Mouse (Mus musculus) forebrain, embryonic 12.5 days (tissue): ENCODE results near the gene Rnf222. TPM values are rescaled to one million over a fixed set of nuclear protein-coding genes. Genes with fewer than 3 reads are reported as not detected.

Source experiments
- ATAC-seq: fragments of 200-750 bp; cut with Nextera tagmentation; 2 replicates; pipeline ENCODE4 v1.8.0; 2017; ENCODE audit warnings: moderate TSS enrichment; ENCODE audit not compliant: low FRiP score
- H3K27ac ChIP-seq: fragments of 300-500 bp; sonication (generic); 2 replicates; pipeline ENCODE4 v1.5.1; 2016; ENCODE audit warnings: mild to moderate bottlenecking
- H3K27me3 ChIP-seq: fragments of 300-500 bp; sonication (generic); 2 replicates; pipeline ENCODE4 v1.6.1; 2016; ENCODE audit warnings: mild to moderate bottlenecking
- H3K36me3 ChIP-seq: fragments of 300-500 bp; sonication (generic); replicated peaks from 2 replicates; pipeline ENCODE4 v1.6.1; 2016; ENCODE audit warnings: mild to moderate bottlenecking
- H3K4me1 ChIP-seq: fragments of 300-500 bp; sonication (generic); 2 replicates; pipeline ENCODE4 v1.6.1; 2016
- H3K4me2 ChIP-seq: fragments of 300-500 bp; sonication (generic); 2 replicates; pipeline ENCODE4 v1.6.1; 2016; ENCODE audit warnings: mild to moderate bottlenecking, moderate library complexity
- H3K4me3 ChIP-seq: fragments of 300-500 bp; sonication (generic); replicated peaks from 2 replicates; pipeline ENCODE4 v1.5.1; 2016; ENCODE audit warnings: mild to moderate bottlenecking
- H3K9ac ChIP-seq: fragments of 300-500 bp; sonication (generic); 2 replicates; pipeline ENCODE4 v1.6.1; 2016; ENCODE audit warnings: mild to moderate bottlenecking
- H3K9me3 ChIP-seq: fragments of 300-500 bp; sonication (generic); 2 replicates; pipeline ENCODE4 v1.6.1; 2016
- WGBS: fragments of 180-500 bp; shearing (Covaris S2); methylation state at CpG from one replicate; pipeline ENCODE4 v1.1.7; 2016; 5-methylcytosine and 5-hydroxymethylcytosine counted together
- polyA plus RNA-seq: library from polyadenylated mRNA; unstranded; fragments of >200 nt; fragmentation: Nextera tagmentation; extraction: Ambion mirVana; gene quantifications from 2 replicates; pipeline ENCODE4 v1.2.1, GENCODE M21; 2016

Gene Rnf222
- polyA plus RNA-seq, 1 experiment from 2014 or later = 0.06 TPM

- Histone ChIP-seq H3K4me1 (no peaks in the 10 kb centered on the region), H3K4me2 (no peak overlapping the region), H3K9me3 (no peaks in the 10 kb centered on the region), H3K4me3 (no peak overlapping the region), H3K9ac (no peak overlapping the region), H3K27ac (no peak overlapping the region), H3K36me3 (no peaks in the 10 kb centered on the region), H3K27me3 (no peaks in the 10 kb centered on the region; the same call in 1 of the 2 replicates)
- no peak for ATAC-seq
- 70% methylated on average over 9 of the region's 9 CpGs for WGBS
Observed at GRCm38 (mm10) chr11:68864544-68865189, 23.7 kb upstream of the Rnf222 start.

- no peaks in the 10 kb centered on the region for H3K9me3 ChIP-seq
- H3K36me3 ChIP-seq = no peaks in the 10 kb centered on the region
- H3K9ac ChIP-seq = no peak overlapping the region
- H3K4me3 ChIP-seq = no peak overlapping the region
- no peak overlapping the region for H3K4me2 ChIP-seq
- no peak for ATAC-seq
- no peaks in the 10 kb centered on the region for H3K27me3 ChIP-seq
- H3K27ac ChIP-seq = no peak overlapping the region
- H3K4me1 ChIP-seq = no peaks in the 10 kb centered on the region
- 89% methylated on average over 9 of the region's 9 CpGs for WGBS
Observed at GRCm38 (mm10) chr11:68871277-68871676, 17.1 kb upstream of the Rnf222 start.

- Histone ChIP-seq H3K4me1 (no peaks in the 10 kb centered on the region), H3K9ac (no peak within 1 kb of the TSS), H3K4me2 (no peak within 1 kb of the TSS), H3K4me3 (no peak within 1 kb of the TSS), H3K27me3 (no peaks in the 10 kb centered on the region), H3K27ac (no peak within 1 kb of the TSS), H3K36me3 (no peaks in the 10 kb centered on the region), H3K9me3 (no peaks in the 10 kb centered on the region)
- WGBS = 67% methylated on average over 6 of the region's 6 CpGs
- ATAC-seq = no peak
Observed at GRCm38 (mm10) chr11:68871748-68872147, 16.6 kb upstream of the Rnf222 start, which contains the start of gene Ndel1. Gene Ndel1, minus strand, starts transcription at chr11:68871858.

GRCm38 (mm10) chr11:68874841-68875240 lies 13.5 kb upstream of the Rnf222 start:
- no peak overlapping the region for H3K27ac ChIP-seq
- no peaks in the 10 kb centered on the region for H3K27me3 ChIP-seq
- no peak overlapping the region for H3K9ac ChIP-seq
- no peak overlapping the region for H3K4me2 ChIP-seq
- WGBS = 0% methylated on average over 2 of the region's 2 CpGs
- no peaks in the 10 kb centered on the region for H3K36me3 ChIP-seq
- no peak for ATAC-seq
- no peaks in the 10 kb centered on the region for H3K9me3 ChIP-seq
- H3K4me1 ChIP-seq = no peaks in the 10 kb centered on the region
- no peak overlapping the region for H3K4me3 ChIP-seq

- no peak overlapping the region for H3K27ac ChIP-seq
- no peak for ATAC-seq
- H3K9ac ChIP-seq = no peak overlapping the region
- H3K36me3 ChIP-seq = no peaks in the 10 kb centered on the region
- no peak overlapping the region for H3K4me2 ChIP-seq
- no peak overlapping the region for H3K4me3 ChIP-seq
- no peaks in the 10 kb centered on the region for H3K4me1 ChIP-seq
- no peaks in the 10 kb centered on the region for H3K9me3 ChIP-seq
- WGBS = 83% methylated on average over 5 of the region's 5 CpGs
- H3K27me3 ChIP-seq = no peaks in the 10 kb centered on the region
Observed at GRCm38 (mm10) chr11:68878811-68879210, 9.5 kb upstream of the Rnf222 start.

GRCm38 (mm10) chr11:68882107-68882506 lies 6.2 kb upstream of the Rnf222 start:
- Histone ChIP-seq H3K27ac (no peak overlapping the region), H3K4me3 (no peak overlapping the region), H3K4me1 (no peaks in the 10 kb centered on the region), H3K4me2 (no peak overlapping the region), H3K9me3 (no peaks in the 10 kb centered on the region), H3K36me3 (no peaks in the 10 kb centered on the region), H3K9ac (no peak overlapping the region), H3K27me3 (no peaks in the 10 kb centered on the region)
- 14% methylated on average over 14 of the region's 14 CpGs for WGBS
- ATAC-seq = no peak

- Histone ChIP-seq H3K4me1 (no peaks in the 10 kb centered on the region), H3K9ac (no peak overlapping the region), H3K27ac (no peak overlapping the region), H3K9me3 (no peaks in the 10 kb centered on the region), H3K4me2 (no peak overlapping the region), H3K4me3 (no peak overlapping the region), H3K27me3 (no peaks in the 10 kb centered on the region; the same call in 1 of the 2 replicates), H3K36me3 (no peaks in the 10 kb centered on the region)
- 79% methylated on average over 2 of the region's 2 CpGs for WGBS
- ATAC-seq = no peak
Observed at GRCm38 (mm10) chr11:68883843-68884242, 4.5 kb upstream of the Rnf222 start.

GRCm38 (mm10) chr11:68884368-68884767 lies 4.0 kb upstream of the Rnf222 start:
- 78% methylated on average over 5 of the region's 5 CpGs for WGBS
- Histone ChIP-seq H3K36me3 (no peaks in the 10 kb centered on the region), H3K27me3 (no peaks in the 10 kb centered on the region; the same call in 1 of the 2 replicates), H3K4me1 (no peaks in the 10 kb centered on the region), H3K9me3 (no peaks in the 10 kb centered on the region), H3K4me3 (no peak overlapping the region), H3K9ac (no peak overlapping the region), H3K4me2 (no peak overlapping the region), H3K27ac (no peak overlapping the region)
- no peak for ATAC-seq

GRCm38 (mm10) chr11:68886091-68886490 lies 2.3 kb upstream of the Rnf222 start:
- Histone ChIP-seq H3K27me3 (no peaks in the 10 kb centered on the region; the same call in 1 of the 2 replicates), H3K4me2 (no peak overlapping the region), H3K4me3 (no peak overlapping the region), H3K4me1 (no peaks in the 10 kb centered on the region), H3K36me3 (no peaks in the 10 kb centered on the region), H3K9ac (no peak overlapping the region), H3K9me3 (no peaks in the 10 kb centered on the region), H3K27ac (no peak overlapping the region)
- no peak for ATAC-seq
- WGBS = 83% methylated on average over 5 of the region's 5 CpGs

- ATAC-seq = no peak
- no peaks in the 10 kb centered on the region for H3K36me3 ChIP-seq
- 70% methylated on average over 2 of the region's 2 CpGs for WGBS
- no peaks in the 10 kb centered on the region; the same call in 1 of the 2 replicates for H3K27me3 ChIP-seq
- H3K9ac ChIP-seq = no peak overlapping the region
- H3K4me3 ChIP-seq = no peak overlapping the region
- no peaks in the 10 kb centered on the region for H3K9me3 ChIP-seq
- no peak overlapping the region for H3K27ac ChIP-seq
- H3K4me2 ChIP-seq = no peak overlapping the region
- H3K4me1 ChIP-seq = no peaks in the 10 kb centered on the region
Observed at GRCm38 (mm10) chr11:68888653-68889052, 300 bp downstream of the Rnf222 start.

GRCm38 (mm10) chr11:68890625-68891024 lies 2.3 kb downstream of the Rnf222 start:
- Histone ChIP-seq H3K4me3 (no peak overlapping the region), H3K4me2 (no peak overlapping the region), H3K4me1 (no peaks in the 10 kb centered on the region), H3K36me3 (no peaks in the 10 kb centered on the region), H3K9ac (no peak overlapping the region), H3K27me3 (no peaks in the 10 kb centered on the region; the same call in 1 of the 2 replicates), H3K9me3 (no peaks in the 10 kb centered on the region), H3K27ac (no peak overlapping the region)
- 48% methylated on average over 2 of the region's 2 CpGs for WGBS
- no peak for ATAC-seq

GRCm38 (mm10) chr11:68891823-68892222 lies 3.5 kb downstream of the Rnf222 start:
- ATAC-seq = no peak
- H3K9ac ChIP-seq = no peak overlapping the region
- H3K9me3 ChIP-seq = no peaks in the 10 kb centered on the region
- no peak overlapping the region for H3K27ac ChIP-seq
- H3K4me2 ChIP-seq = no peak overlapping the region
- no peaks in the 10 kb centered on the region for H3K36me3 ChIP-seq
- no peaks in the 10 kb centered on the region; the same call in 1 of the 2 replicates for H3K27me3 ChIP-seq
- no peak overlapping the region for H3K4me3 ChIP-seq
- WGBS = 81% methylated on average over 5 of the region's 5 CpGs
- no peaks in the 10 kb centered on the region for H3K4me1 ChIP-seq

GRCm38 (mm10) chr11:68892233-68892832 lies 4.0 kb downstream of the Rnf222 start:
- H3K4me3 ChIP-seq = no peak overlapping the region
- H3K4me2 ChIP-seq = no peak overlapping the region
- 88% methylated on average over 15 of the region's 15 CpGs for WGBS
- H3K27me3 ChIP-seq = no peaks in the 10 kb centered on the region; the same call in 1 of the 2 replicates
- H3K27ac ChIP-seq = no peak overlapping the region
- no peaks in the 10 kb centered on the region for H3K4me1 ChIP-seq
- H3K9me3 ChIP-seq = no peaks in the 10 kb centered on the region
- no peaks in the 10 kb centered on the region for H3K36me3 ChIP-seq
- ATAC-seq = no peak
- H3K9ac ChIP-seq = no peak overlapping the region
